Mouse (Mus musculus): ENCODE data around the gene Slc13a4.
A peak's percentile ranks its signal among the peaks of the same experiment; 100 is the strongest.

Slc13a4 gene

GRCm38 (mm10) chr6:35308037-35308436, at the start of gene Slc13a4:
Gene Slc13a4 (minus strand): TSS chr6:35308131.
- DNase-seq = no peak

- no peak for DNase-seq
Observed at GRCm38 (mm10) chr6:35355320-35355719, 47.4 kb upstream of the Slc13a4 start.

- peak; percentile 69 for DNase-seq
Observed at GRCm38 (mm10) chr6:35354622-35354998, 46.7 kb upstream of the Slc13a4 start.

GRCm38 (mm10) chr6:35353846-35354621, 46.1 kb upstream of the Slc13a4 start:
- DNase-seq = peak; percentile 52

GRCm38 (mm10) chr6:35353416-35353815, 45.5 kb upstream of the Slc13a4 start:
- no peak for DNase-seq

GRCm38 (mm10) chr6:35352867-35353266, 44.9 kb upstream of the Slc13a4 start:
- no peak for DNase-seq

- DNase-seq = no peak
Observed at GRCm38 (mm10) chr6:35351826-35352225, 43.9 kb upstream of the Slc13a4 start.

GRCm38 (mm10) chr6:35349784-35350183, 41.9 kb upstream of the Slc13a4 start:
- no peak for DNase-seq

- peak; percentile 90 for DNase-seq
Observed at GRCm38 (mm10) chr6:35338640-35339039, 30.7 kb upstream of the Slc13a4 start.

- no peak for DNase-seq
Observed at GRCm38 (mm10) chr6:35337836-35338235, 29.9 kb upstream of the Slc13a4 start.

GRCm38 (mm10) chr6:35335452-35335851, 27.5 kb upstream of the Slc13a4 start:
- DNase-seq = no peak

GRCm38 (mm10) chr6:35334278-35334677, 26.3 kb upstream of the Slc13a4 start:
- DNase-seq = no peak

GRCm38 (mm10) chr6:35333632-35334031, 25.7 kb upstream of the Slc13a4 start:
- no peak for DNase-seq

GRCm38 (mm10) chr6:35330834-35331233, 22.9 kb upstream of the Slc13a4 start:
- DNase-seq = no peak

GRCm38 (mm10) chr6:35329956-35330355, 22.0 kb upstream of the Slc13a4 start:
- no peak for DNase-seq

GRCm38 (mm10) chr6:35326111-35326515, 18.2 kb upstream of the Slc13a4 start, which contains the start of gene Fam180a:
Gene Fam180a (minus strand): TSS chr6:35326141.
- DNase-seq = no peak

GRCm38 (mm10) chr6:35324306-35324705, 16.4 kb upstream of the Slc13a4 start:
- no peak for DNase-seq

- no peak for DNase-seq
Observed at GRCm38 (mm10) chr6:35323046-35323445, 15.1 kb upstream of the Slc13a4 start.

GRCm38 (mm10) chr6:35321105-35321504, 13.2 kb upstream of the Slc13a4 start:
- DNase-seq = no peak

GRCm38 (mm10) chr6:35319850-35320249, 11.9 kb upstream of the Slc13a4 start:
- no peak for DNase-seq

- DNase-seq = no peak
Observed at GRCm38 (mm10) chr6:35313520-35313919, 5.6 kb upstream of the Slc13a4 start.

- DNase-seq = no peak
Observed at GRCm38 (mm10) chr6:35309406-35309805, 1.5 kb upstream of the Slc13a4 start.

GRCm38 (mm10) chr6:35307136-35307535, 795 bp downstream of the Slc13a4 start:
- peak; percentile 85 for DNase-seq

- no peak for DNase-seq
Observed at GRCm38 (mm10) chr6:35303355-35303900, 4.5 kb downstream of the Slc13a4 start.

- no peak for DNase-seq
Observed at GRCm38 (mm10) chr6:35302581-35302980, 5.3 kb downstream of the Slc13a4 start.

Data from retina, postnatal 1 day (tissue).